Mouse (Mus musculus) cerebellum, adult 18-20 months (tissue): ENCODE measurements around the gene Lamp1.

Experiments
- DNase-seq, 2 experiments: peaks; one replicate each; pipeline ENCODE4 v3.0.0; 2021

Lamp1 gene

GRCm38 (mm10) chr8:13164361-13164760 is 5.4 kb downstream of the Lamp1 start:
- DNase-seq, result no peak

DNA sequence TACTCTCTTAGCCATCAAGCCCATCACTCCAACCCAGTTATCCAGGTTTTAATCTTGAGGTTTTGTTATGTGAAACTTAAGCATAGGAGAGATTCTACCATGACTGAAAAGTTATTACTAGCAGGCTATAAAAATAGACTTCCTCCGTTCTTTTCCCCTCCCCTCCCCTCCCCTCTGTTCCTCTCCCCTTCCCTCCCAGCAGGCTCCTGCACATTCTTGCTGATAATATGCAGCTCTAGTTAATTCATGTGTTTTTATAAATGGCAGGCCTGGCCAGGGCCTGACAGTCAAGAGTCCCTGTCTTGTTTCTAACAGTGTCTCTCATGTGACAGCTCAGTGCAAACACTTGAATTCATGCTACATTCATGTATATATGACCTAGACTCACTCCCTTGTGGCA is 11.5 kb downstream of the Lamp1 start:
- no peak for DNase-seq

- no peak for DNase-seq
Measured at GRCm38 (mm10) chr8:13174305-13174704, 15.3 kb downstream of the Lamp1 start.

- no peak for DNase-seq
Measured at GRCm38 (mm10) chr8:13174811-13175210, 15.8 kb downstream of the Lamp1 start.

DNA sequence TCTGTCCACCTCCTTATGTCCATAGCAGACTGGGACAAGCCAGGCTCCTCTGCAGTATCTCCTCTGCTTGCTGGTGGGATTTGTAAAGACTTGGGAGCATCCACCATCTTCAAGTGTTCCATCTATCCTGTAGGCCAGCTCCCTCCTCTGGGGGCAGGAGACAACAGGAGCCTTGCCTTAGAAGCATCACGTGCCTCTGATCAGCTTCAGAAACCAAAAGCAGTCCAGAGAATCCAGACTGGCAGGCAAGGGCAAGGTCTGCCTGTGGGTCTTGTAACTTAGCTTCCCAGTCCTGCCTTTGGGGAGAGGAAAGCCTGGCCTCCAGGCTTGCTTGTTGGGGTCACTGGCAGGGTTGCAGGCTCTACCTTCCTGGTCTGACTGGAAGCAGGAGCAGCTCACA is 16.7 kb downstream of the Lamp1 start:
- DNase-seq, result no peak

DNA sequence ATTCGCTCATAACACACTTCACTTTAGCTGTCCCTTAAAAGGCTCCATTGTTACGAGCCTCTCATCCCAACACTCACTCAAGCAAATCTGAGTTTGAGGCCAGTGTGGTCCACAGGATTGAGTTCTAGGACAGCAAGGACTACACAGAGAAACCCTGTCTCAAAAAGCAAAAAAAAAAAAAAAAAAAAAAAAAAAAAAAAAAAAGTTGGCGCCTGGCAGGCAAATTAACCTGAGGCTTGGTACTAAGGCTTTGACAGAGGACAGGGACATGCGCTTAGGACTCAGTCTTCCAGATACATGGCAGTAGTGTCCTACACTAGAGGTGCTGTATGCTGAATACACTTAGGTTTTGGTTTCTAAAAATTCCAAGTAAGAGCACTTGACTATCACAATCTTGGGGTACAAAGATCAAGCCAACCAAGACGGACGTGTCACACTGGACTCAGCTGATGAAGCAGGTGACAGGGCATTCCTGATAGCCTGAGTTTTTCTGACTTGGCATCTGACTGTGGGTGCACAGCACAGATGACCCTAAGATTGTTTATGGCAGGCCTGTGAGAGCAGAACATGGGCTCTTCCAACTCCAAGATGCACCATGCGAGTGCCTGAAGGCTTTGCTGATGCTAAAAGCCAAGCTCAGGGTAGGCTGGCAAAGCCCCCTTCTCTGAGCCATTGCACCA is 18.4 kb downstream of the Lamp1 start:
- no peak for DNase-seq

DNA sequence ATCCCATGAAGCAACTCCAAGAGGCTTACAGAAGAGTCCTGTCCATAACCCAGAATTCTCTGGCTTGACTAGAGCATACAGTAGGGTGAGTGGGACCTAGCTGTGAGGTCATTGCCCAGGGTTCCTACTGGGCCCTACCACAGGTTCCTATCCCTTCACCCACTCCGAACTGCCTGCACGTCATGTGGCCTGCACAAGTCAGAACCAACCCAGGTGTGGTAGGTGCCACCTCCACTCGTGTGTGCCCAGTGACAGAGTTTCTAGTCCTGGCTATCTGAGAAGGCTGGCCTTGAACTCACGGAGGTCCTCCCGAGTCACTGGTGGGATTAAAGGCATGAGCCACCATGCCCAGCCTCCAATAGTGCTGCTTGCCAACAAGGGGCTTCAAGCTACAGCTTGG is 19.2 kb downstream of the Lamp1 start:
- DNase-seq, result no peak

DNA sequence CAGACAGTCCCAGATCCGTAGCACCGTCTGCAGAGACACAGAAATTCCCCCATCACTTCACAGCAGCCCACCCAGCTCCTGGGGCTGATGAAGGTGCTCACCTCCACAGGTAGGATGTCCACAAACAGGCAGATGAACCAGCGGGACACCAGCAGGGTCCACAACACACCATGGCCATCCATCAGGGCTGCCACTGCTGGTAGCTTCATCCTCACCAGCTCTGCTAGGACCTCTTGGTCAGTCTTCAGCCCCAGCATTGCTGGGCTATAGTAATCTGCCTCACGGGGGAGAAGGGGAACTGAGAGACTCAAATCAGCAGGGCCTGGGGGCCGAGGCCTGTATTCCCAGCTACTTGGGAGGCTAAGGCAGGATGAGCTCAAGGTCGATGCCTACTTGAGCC is 20.5 kb downstream of the Lamp1 start:
- no peak for DNase-seq

GRCm38 (mm10) chr8:13179948-13180347 is 21.0 kb downstream of the Lamp1 start:
- no peak for DNase-seq

- no peak for DNase-seq
Measured at GRCm38 (mm10) chr8:13180408-13180807, 21.4 kb downstream of the Lamp1 start.

DNA sequence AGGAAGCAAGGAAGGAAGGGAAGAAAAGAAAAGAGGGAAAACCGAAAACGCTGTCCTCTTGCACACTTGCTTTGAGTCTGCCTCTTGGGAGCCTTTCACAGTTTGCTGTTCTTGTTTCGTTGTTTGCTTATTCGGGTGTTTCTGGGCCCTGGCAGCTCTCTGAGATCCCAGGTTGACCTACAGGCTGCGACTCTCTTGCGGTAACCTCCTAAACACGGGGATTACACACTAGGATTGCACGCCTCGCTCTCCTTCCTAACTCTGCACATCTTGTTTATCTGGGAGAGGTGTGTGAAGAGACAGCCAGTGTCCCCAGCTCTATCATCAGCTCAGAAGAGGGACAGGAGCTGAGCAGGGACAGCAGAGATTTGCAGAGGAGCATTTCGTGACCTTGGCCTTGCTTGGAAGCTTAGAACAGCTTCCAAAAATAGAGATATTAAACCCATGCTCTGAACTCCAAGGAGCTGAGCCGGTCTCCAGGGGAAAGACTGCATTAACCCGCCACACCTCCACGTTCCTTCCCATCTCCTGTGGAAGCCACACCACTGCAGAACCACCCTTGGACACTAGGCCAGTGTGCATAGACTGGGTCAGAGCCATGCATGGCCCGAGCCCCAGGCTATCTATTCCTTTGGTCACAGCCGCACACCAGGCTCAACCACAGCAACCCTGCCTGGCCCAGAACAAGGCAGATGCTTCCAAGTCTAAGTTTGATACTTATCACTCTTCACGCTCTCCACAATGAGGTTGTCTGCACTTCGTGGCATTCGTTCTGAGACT is 22.1 kb downstream of the Lamp1 start:
- no peak for DNase-seq

- no peak for DNase-seq
Measured at GRCm38 (mm10) chr8:13181691-13181976, 22.7 kb downstream of the Lamp1 start.

DNA sequence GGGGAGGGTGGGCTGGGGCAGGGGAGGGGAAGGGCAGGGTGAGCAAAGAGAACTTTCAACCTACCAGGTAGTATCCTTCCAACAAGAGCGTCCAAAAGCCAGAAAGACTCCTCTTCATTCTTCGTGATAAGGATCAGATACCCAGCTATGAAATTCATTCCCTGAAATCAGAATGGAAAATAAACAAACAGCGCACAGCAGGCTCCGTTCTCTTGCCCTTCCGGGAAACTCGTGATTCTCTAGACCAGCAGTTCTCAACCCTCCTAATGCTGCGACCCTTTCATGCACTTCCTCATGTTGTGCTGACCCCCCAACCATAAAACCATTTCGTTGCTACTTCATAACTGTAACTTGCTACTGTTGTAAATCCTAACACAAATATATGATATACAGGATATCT is 27.9 kb downstream of the Lamp1 start:
- DNase-seq, result no peak

DNA sequence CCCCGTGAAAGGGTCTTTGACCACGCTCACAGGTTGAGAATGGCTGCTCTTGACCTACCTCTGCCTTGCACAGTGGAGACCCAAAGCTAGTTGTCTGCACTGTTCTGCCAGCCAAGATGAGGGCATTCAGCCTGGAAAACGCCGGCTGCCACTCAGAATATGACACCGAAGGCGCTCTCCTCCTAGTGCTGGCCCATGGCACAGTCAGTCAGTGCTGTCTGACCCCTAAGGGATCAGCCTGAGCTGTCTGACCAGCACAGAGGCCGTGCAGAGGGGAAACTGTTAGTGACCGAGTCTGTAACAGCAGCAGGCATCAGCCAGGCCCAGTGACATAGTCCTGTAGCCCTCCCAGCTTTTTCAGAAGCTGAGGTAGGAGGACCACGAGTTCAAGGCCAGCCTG is 28.3 kb downstream of the Lamp1 start:
- no peak for DNase-seq

- no peak for DNase-seq
Measured at GRCm38 (mm10) chr8:13187638-13188037, 28.7 kb downstream of the Lamp1 start.

- no peak for DNase-seq
Measured at GRCm38 (mm10) chr8:13188052-13188555, 29.1 kb downstream of the Lamp1 start.

DNA sequence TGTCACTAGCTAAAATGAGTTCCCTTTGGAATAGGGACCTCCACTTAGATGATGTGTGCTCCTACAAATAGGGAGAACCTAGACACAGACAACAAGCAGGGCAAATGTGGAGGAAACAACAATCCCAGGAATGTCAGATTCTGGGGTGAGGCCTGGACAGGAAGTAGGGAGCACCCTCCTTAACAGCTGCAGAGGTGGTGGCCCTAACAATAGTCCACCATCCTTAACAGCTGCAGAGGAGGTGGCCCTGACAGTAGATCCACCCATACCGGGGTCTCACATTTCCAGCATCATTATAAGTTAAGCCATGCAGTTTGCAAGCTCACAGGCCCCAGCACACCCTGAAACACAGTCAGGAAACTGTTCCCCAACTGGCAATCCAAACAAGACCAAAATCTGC is 29.9 kb downstream of the Lamp1 start:
- no peak for DNase-seq

GRCm38 (mm10) chr8:13190235-13190634 is 31.3 kb downstream of the Lamp1 start:
- DNase-seq, result no peak

DNA sequence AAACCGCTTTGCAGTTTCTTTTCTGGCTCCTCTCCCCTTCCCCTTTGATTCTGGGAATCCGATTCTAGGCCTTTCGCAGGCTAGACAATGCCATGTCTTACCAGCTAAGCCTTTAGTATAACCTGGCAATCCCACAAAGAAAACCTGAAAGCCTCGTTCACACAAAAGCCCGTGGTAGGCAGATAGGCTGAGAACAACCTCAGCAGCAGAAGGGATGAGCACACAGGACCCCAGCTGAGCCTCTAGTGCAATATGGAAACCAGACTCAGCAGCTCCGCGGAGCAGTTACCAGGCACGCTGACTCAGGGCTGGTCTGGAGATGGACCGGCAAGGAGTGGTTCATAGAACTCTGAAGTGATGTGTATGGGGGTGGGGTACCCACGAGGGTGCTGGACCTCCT is 35.9 kb downstream of the Lamp1 start:
- no peak for DNase-seq

- DNase-seq, result no peak
Measured at GRCm38 (mm10) chr8:13197493-13197892, 38.5 kb downstream of the Lamp1 start.

GRCm38 (mm10) chr8:13199385-13200061 is 40.6 kb downstream of the Lamp1 start:
- DNase-seq, result no peak

DNA sequence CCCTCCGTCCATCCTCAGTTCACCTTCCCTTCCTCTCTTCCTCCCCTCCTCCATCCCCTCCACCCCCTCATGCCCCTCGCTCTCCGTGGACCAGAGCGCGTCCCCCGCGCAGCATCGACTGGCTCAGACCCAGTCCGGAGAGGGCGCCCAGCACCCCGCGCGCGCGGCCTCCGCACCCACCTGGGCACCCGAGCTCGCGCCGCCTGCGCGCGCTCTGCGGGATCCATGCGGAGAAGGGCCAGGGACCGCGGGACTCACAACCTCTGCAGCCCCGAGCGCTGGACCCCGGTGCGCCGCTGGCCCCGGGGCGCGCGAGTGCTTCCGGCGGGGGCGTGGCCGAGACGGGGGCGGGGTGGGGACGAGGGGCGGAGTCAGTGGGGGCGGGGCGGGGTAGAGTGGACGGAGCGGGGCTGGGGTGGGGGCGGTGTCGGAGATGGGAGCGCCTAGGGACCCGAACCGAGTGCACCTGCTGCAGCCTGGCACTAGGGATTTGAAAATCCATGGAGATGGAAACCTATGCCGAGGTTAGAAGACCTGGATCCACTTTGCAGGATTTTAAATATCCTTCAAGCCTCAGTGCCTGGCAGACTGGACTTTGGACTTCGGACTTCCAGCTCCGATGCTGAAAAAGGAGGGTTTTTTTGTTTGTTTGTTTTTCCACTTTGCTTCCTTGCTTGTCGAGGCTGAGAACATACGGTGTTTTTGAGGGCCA is 41.5 kb downstream of the Lamp1 start, which contains the start of gene Grtp1:
Grtp1 (minus strand) TSS at position 320 of the 712 bp plus-strand sequence.
- DNase-seq, result peak in 1 of 2 experiments; percentile 17

DNA sequence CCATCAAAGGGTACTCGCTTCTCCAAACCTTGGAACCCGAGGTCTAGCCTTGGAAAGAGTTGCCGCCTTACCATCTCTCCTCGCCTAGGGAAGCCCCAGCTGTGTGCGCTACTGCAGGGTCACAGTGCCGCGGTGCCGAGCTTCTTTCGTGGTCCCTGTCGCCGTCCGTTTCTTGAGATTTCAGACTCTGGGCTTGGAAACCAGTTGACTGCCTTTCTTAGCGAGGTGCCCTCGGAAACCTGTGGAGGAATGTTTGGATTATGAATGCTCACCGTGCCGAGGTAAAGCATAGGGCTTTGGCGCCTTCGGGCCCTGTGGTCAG is 42.0 kb downstream of the Lamp1 start:
- no peak for DNase-seq
